Mouse (Mus musculus) intestine, embryonic 15.5 days (tissue): ENCODE results near the gene Sh2b3. TPM values are rescaled to one million over a fixed set of nuclear protein-coding genes. Genes with fewer than 3 reads are reported as not detected.
A peak's percentile ranks its signal among the peaks of the same experiment; 100 is the strongest.

Experiments used
- ATAC-seq: fragments of 200-750 bp; cut with Nextera tagmentation; 2 replicates; pipeline ENCODE4 v1.8.0; 2017; ENCODE audit warnings: moderate TSS enrichment, moderate library complexity
- H3K27ac ChIP-seq: fragments of 300-500 bp; sonication (generic); 2 replicates; pipeline ENCODE4 v1.5.1; 2015; ENCODE audit warnings: mild to moderate bottlenecking, inconsistent platforms
- H3K27me3 ChIP-seq: fragments of 300-500 bp; sonication (generic); replicated peaks from 2 replicates; pipeline ENCODE4 v1.6.1; 2015; ENCODE audit warnings: inconsistent platforms
- H3K36me3 ChIP-seq: fragments of 300-500 bp; sonication (generic); 2 replicates; pipeline ENCODE4 v1.6.1; 2015; ENCODE audit warnings: inconsistent platforms
- H3K4me1 ChIP-seq: fragments of 300-500 bp; sonication (generic); replicated peaks from 2 replicates; pipeline ENCODE4 v1.6.1; 2015; ENCODE audit warnings: inconsistent platforms
- H3K4me2 ChIP-seq: fragments of 300-500 bp; sonication (generic); replicated peaks from 2 replicates; pipeline ENCODE4 v1.6.1; 2015; ENCODE audit warnings: mild to moderate bottlenecking, inconsistent platforms
- H3K4me3 ChIP-seq: fragments of 300-500 bp; sonication (generic); replicated peaks from 2 replicates; pipeline ENCODE4 v1.5.1; 2015; ENCODE audit warnings: inconsistent platforms
- H3K9ac ChIP-seq: fragments of 300-500 bp; sonication (generic); 2 replicates; pipeline ENCODE4 v1.6.1; 2015; ENCODE audit warnings: inconsistent platforms
- H3K9me3 ChIP-seq: fragments of 300-500 bp; sonication (generic); 2 replicates; pipeline ENCODE4 v1.6.1; 2016; ENCODE audit warnings: inconsistent platforms
- WGBS: fragments of 180-500 bp; shearing (Covaris S2); methylation state at CpG from one replicate; pipeline ENCODE4 v1.1.7; 2015; 5-methylcytosine and 5-hydroxymethylcytosine counted together
- polyA plus RNA-seq: library from polyadenylated mRNA; unstranded; fragments of >200 nt; fragmentation: Nextera tagmentation; extraction: Ambion mirVana; gene quantifications from 2 replicates; pipeline ENCODE4 v1.2.1, GENCODE M21; 2015

Sh2b3 gene
- polyA plus RNA-seq = 12.3 and 13.1 TPM in 2 replicates

DNA sequence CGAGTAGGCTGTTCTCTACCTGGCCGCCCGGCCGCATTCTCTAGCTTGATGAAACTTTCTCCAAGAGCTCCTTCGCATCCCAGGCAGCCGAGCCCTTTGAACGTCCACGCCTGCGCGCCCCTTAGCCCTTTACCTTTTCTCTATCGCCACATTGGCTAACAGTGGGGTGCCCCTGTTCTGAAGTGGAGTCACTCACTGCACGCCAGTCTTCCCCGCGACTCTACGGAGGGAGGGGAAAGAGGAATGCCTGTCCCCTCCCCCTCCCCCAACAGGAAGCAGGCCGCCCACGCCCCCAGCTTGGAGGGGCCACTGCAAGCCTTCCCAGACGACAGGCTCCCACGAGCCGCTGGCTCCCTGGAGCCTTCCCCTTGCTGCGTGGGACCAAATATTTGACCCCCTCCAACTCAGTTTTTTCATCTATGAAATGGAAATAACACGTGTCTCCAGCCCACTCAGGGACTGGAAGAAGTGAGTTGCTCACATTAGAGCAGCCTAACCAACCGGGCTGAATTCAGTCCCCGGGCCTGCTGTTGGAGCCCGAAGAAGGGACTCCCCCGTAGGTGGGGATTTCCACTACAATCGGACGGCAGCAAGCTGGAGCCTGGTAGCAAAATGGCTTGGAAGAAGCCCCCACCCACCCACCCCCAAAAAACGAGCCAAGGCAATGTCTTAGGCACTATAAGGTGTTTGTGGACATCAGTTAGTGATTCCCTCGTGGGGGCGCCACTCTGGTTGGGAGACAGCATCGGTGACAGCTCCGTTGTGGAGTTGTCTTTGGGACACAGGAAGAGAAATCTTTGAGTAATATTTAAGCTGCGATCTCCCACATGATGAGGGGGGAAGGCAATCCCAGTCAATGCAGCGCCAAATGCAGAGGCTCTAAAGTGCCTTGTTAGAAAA lies at the start of gene Sh2b3:
Sh2b3 (minus strand) TSS at position 206 of the 900 bp plus-strand sequence.
- peaks cover 53% of the 10 kb centered on the region for H3K4me1 ChIP-seq
- WGBS = 1% methylated on average over 35 of the region's 35 CpGs
- no peaks in the 10 kb centered on the region for H3K27me3 ChIP-seq
- H3K4me2 ChIP-seq = peak within 1 kb of the TSS; percentile 90
- H3K36me3 ChIP-seq = no peaks in the 10 kb centered on the region
- no peaks in the 10 kb centered on the region for H3K9me3 ChIP-seq
- peak within 1 kb of the TSS; percentile 86 for H3K27ac ChIP-seq
- ATAC-seq = peak; percentile 34
- H3K9ac ChIP-seq = peak within 1 kb of the TSS; percentile 77
- H3K4me3 ChIP-seq = peak within 1 kb of the TSS; percentile 79

DNA sequence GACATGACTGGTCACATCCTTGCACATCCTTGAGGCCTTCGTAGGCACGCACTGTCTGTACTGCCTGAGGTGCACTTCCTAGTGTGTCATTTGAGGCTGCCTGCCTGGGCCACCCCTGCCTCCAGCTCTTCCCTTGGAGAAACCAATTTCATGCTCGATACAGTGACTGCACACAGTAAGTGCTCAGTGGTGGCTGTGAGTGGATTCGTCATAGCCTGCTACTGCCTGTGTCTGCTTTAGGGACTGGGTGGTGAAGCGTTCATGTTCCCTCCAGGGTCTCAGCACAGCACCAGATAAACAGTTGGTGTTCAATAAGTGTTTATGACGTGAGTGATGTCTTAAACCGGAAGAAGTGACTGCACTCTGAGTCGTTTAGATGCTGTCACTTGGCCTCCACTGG lies 45.9 kb upstream of the Sh2b3 start:
- ATAC-seq = no peak
- Histone ChIP-seq H3K4me3 (no peak overlapping the region), H3K27ac (no peak overlapping the region), H3K27me3 (no peaks in the 10 kb centered on the region), H3K9me3 (no peaks in the 10 kb centered on the region), H3K9ac (no peak overlapping the region), H3K4me2 (no peak overlapping the region), H3K36me3 (no peaks in the 10 kb centered on the region), H3K4me1 (no peaks in the 10 kb centered on the region; the same call in 1 of the 2 replicates)
- WGBS = 82% methylated on average over 8 of the region's 8 CpGs

DNA sequence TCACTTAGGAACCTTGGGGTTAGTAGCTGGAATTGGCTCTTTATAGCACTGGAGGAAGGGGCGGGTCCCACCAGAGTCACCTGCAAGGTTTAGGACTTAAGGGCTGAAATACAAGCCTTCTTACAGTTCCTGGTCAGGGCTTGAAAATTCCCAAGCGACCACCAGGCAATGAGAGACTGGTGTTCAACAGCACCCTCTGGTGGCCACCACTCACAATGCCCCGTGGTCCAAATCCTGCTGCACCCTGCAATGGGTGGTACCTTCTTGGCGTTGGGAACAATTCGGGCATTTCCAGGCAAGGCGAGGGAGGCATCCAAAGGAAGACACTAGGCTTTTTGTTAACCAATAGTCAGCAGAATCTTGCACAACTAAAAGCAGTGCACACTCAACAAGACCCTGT lies 41.8 kb upstream of the Sh2b3 start:
- Histone ChIP-seq H3K4me1 (no peaks in the 10 kb centered on the region; the same call in 1 of the 2 replicates), H3K4me3 (no peak overlapping the region), H3K36me3 (no peaks in the 10 kb centered on the region), H3K27ac (no peak overlapping the region), H3K9me3 (no peaks in the 10 kb centered on the region), H3K27me3 (no peaks in the 10 kb centered on the region), H3K4me2 (no peak overlapping the region), H3K9ac (no peak overlapping the region)
- no peak for ATAC-seq
- WGBS = 58% methylated on average over 6 of the region's 6 CpGs

DNA sequence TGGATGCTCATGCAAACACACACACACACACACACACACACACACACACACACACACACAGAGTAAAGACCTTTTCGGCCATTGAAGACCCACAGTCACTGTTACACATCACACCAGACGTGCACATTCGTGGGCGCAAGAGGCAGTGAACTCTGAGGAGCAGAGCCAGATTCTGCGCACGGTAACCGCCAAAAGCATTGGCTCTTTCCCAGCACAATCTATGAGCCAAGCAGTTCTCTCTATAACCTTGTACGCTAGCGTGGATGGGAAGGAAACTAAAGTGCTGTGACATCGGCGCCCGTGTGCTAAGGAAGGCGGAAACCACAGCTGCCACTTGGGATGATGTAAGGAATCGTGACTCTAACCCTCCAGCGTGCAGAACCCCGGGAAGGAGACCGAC lies 41.3 kb upstream of the Sh2b3 start:
- no peaks in the 10 kb centered on the region; the same call in 1 of the 2 replicates for H3K4me1 ChIP-seq
- H3K4me3 ChIP-seq = no peak overlapping the region
- WGBS = 84% methylated on average over 17 of the region's 17 CpGs
- H3K9ac ChIP-seq = no peak overlapping the region
- H3K9me3 ChIP-seq = no peaks in the 10 kb centered on the region
- H3K4me2 ChIP-seq = no peak overlapping the region
- H3K27ac ChIP-seq = no peak overlapping the region
- no peaks in the 10 kb centered on the region for H3K27me3 ChIP-seq
- no peak for ATAC-seq
- H3K36me3 ChIP-seq = no peaks in the 10 kb centered on the region

DNA sequence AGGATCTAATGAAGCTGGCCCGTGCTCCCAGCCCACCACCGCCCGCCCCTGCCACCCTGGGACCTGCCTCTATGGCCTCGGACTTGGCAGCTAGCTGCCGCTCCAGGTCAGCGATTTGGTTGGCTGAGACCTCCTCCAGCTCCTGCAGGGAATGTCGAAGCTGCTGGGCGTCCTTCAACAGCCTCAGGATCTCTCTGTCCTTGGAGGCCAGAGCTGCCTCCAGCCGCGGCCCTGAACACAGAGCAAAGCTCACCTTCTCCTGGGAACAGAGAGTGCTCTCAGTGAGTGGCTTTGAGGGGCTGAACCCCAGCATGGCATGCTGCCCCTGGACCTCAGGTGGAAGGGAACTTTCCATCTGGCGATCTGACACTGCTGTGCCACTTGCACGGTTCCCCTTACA lies 39.5 kb upstream of the Sh2b3 start:
- no peaks in the 10 kb centered on the region for H3K9me3 ChIP-seq
- WGBS = 88% methylated on average over 12 of the region's 12 CpGs
- no peaks in the 10 kb centered on the region for H3K27me3 ChIP-seq
- H3K9ac ChIP-seq = no peak overlapping the region
- no peak for ATAC-seq
- H3K4me1 ChIP-seq = no peaks in the 10 kb centered on the region
- no peak overlapping the region for H3K4me3 ChIP-seq
- H3K4me2 ChIP-seq = no peak overlapping the region
- no peak overlapping the region for H3K27ac ChIP-seq
- no peaks in the 10 kb centered on the region for H3K36me3 ChIP-seq

DNA sequence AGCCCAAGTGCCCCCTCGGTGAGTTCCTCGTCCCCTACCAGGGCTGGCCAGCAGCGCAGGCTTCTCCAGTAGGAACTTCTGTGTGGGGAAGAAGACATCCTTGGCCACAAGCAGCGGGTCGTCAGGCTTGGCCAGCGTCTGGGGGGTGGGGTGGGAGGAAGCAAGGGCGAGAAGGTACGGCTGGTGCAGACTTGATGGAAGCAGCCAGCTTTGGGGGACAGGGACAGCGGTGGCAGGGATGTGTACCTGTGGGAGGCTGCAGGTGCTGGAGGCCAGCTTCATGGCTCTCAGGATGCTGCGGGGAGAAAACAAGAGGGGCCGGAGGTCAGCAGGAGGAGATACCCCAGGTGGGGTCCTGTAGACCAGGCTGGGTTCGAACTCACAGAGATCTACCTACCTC lies 37.6 kb upstream of the Sh2b3 start:
- no peaks in the 10 kb centered on the region for H3K4me1 ChIP-seq
- no peaks in the 10 kb centered on the region for H3K36me3 ChIP-seq
- no peak overlapping the region for H3K4me2 ChIP-seq
- H3K4me3 ChIP-seq = no peak overlapping the region
- H3K27me3 ChIP-seq = no peaks in the 10 kb centered on the region
- no peak overlapping the region for H3K27ac ChIP-seq
- no peak for ATAC-seq
- 88% methylated on average over 12 of the region's 12 CpGs for WGBS
- H3K9me3 ChIP-seq = no peaks in the 10 kb centered on the region
- no peak overlapping the region for H3K9ac ChIP-seq

DNA sequence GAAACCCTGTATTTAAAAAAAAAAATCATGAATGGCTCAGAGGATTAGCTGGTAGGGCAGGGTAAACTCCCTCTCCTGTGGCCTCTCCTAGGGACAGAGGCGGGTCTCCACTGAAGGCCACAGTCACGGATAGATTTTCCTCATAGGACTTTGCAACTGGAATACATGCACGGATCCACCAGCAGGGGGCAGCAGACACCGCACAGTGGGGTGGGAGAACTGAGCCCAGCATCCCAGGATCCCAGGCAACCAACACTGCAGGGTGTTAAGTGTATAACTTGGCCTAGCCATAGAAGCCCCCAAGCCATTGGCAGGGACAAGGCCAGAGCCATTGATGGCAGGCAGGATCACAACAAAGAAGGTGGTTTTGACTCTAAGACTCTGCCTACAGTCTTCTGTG lies 34.7 kb upstream of the Sh2b3 start:
- H3K4me2 ChIP-seq = no peak overlapping the region
- no peaks in the 10 kb centered on the region for H3K27me3 ChIP-seq
- no peaks in the 10 kb centered on the region for H3K4me1 ChIP-seq
- 7% methylated on average over 4 of the region's 4 CpGs for WGBS
- no peak overlapping the region for H3K4me3 ChIP-seq
- no peak overlapping the region for H3K27ac ChIP-seq
- H3K9me3 ChIP-seq = no peaks in the 10 kb centered on the region
- no peak overlapping the region for H3K9ac ChIP-seq
- ATAC-seq = peak; percentile 48
- H3K36me3 ChIP-seq = no peaks in the 10 kb centered on the region

DNA sequence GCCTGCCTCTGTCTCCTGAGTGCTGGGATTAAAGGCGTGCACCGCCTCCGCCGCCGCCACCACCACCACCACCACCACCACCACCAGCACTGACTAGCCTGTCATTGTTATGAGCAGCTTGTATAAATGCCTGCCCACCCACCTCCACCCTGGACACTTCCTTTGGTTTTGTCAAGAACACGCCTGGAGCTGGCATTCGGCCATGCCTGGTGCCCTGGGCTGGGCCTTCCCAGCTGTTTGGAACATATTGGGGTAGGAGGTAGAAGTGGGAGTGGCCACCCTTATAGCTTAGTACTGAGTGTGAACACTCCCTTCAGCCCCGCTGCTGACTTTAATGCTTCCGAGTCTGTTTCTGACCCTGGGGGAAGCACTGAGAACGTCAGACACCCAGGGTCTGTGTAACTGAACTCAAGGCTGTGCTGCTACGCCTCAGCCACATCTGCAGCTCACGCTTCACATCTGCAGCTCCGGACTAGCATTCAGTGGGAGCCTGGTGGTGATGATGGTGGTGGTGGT lies 34.1 kb upstream of the Sh2b3 start:
- no peak overlapping the region for H3K9ac ChIP-seq
- no peak overlapping the region for H3K4me3 ChIP-seq
- H3K27me3 ChIP-seq = no peaks in the 10 kb centered on the region
- H3K36me3 ChIP-seq = no peaks in the 10 kb centered on the region
- no peak overlapping the region for H3K4me2 ChIP-seq
- H3K9me3 ChIP-seq = no peaks in the 10 kb centered on the region
- H3K27ac ChIP-seq = no peak overlapping the region
- WGBS = 86% methylated on average over 13 of the region's 13 CpGs
- ATAC-seq = no peak
- no peaks in the 10 kb centered on the region for H3K4me1 ChIP-seq

DNA sequence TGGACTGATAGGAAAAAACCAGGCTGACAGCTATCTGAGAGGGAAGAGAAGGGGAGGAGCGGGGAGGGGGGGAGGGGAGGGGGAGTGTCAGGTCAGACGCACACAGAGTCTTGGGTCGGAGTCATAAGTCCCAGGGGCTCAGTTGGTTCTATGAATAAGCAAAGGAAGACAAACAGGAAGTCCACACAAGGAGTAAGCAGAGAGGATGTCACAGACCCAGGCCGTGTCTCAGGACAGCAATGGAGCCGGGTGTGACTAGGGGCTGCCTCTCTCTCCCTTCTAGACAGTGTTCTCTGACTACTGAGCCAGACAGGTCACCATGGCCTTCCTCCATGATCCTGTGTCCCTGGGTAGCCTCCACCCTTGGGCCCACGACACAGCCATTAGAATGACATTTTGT lies 33.4 kb upstream of the Sh2b3 start:
- Histone ChIP-seq H3K27ac (no peak overlapping the region), H3K4me1 (no peaks in the 10 kb centered on the region)

DNA sequence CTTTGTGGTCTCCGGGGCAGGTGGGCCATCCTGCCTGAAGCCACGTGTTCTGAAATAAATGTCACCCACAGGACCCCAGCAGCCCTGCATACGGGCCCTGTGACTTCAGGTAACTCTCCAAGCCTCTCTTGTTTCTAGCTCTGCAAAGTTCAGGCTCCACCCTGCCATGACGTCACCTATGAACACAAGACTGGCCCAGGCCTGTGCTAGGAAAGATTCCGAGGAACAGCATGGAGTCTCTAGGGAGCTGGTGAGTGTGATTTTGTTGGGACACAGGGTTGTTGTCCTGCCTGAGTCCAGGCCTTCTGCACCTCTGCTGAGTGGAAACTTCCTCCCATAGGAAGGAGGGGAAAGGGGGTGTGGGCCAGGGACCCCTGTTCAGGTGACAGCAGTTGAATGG lies 30.5 kb upstream of the Sh2b3 start:
- Histone ChIP-seq H3K4me3 (no peak overlapping the region), H3K4me1 (0 out of 2 replicates have a peak, but pooled peaks cover 5% of the 10 kb centered on the region), H3K36me3 (no peaks in the 10 kb centered on the region), H3K9me3 (no peaks in the 10 kb centered on the region), H3K27ac (no peak overlapping the region), H3K27me3 (no peaks in the 10 kb centered on the region), H3K9ac (no peak overlapping the region), H3K4me2 (no peak overlapping the region)
- no peak for ATAC-seq
- WGBS = 61% methylated on average over 5 of the region's 5 CpGs

More for the DNA sequence above, 33.4 kb upstream of the Sh2b3 start:
- Histone ChIP-seq H3K27me3 (no peaks in the 10 kb centered on the region), H3K9ac (no peak overlapping the region), H3K4me2 (no peak overlapping the region), H3K4me3 (no peak overlapping the region), H3K36me3 (no peaks in the 10 kb centered on the region), H3K9me3 (no peaks in the 10 kb centered on the region)
- no peak for ATAC-seq
- WGBS = 62% methylated on average over 6 of the region's 6 CpGs

DNA sequence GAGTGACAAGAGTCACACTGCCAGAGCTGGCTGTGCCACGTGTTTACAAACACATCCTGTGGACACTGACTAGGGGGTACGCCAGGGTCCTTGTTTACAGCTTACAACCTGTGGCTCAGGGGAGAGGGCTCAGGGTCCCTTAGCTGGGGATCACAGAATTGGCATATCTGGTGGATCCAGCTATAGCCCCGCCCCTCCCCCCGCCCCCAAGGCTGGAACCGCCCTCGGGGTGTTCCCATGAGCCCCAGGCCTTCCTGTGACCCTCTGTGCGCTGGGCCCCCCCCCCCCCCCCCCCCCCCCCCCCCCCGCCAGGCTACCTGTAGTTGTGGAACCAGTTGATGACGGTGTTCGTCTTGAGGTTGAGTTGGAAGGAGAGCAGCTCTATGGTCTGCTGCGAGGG lies 26.9 kb upstream of the Sh2b3 start:
- no peak overlapping the region for H3K9ac ChIP-seq
- no peaks in the 10 kb centered on the region for H3K27me3 ChIP-seq
- peak; percentile 16; the same call in 1 of the 2 replicates for ATAC-seq
- no peak overlapping the region for H3K27ac ChIP-seq
- H3K9me3 ChIP-seq = no peaks in the 10 kb centered on the region; the same call in 1 of the 2 replicates
- WGBS = 10% methylated on average over 10 of the region's 11 CpGs
- 0 out of 2 replicates have a peak, but pooled peaks cover 5% of the 10 kb centered on the region for H3K4me1 ChIP-seq
- H3K36me3 ChIP-seq = peaks cover 6% of the 10 kb centered on the region
- H3K4me3 ChIP-seq = no peak overlapping the region
- H3K4me2 ChIP-seq = peak overlapping the region; percentile 46

DNA sequence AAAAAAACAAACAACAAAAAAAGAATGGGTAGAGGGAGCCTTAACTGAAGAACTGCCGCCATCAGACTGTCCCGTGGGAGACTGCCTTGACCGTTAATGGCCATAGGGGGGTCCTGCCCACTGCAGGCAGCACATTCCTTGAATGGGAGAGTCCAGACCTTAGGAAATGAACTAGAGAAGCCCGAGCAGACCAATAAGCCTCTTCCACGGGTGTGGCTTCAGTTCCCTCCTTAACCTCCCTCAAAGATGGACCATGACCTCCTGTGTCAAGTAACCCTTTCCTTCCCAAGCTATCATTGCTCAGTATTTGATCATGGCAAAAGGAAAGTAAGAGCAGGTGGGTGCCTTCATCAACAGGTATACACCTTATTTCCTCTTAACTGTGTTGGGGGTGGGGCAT lies 24.5 kb upstream of the Sh2b3 start:
- WGBS = 41% methylated on average over 5 of the region's 5 CpGs

More for the DNA sequence above, 24.5 kb upstream of the Sh2b3 start:
- H3K4me3 ChIP-seq = no peak overlapping the region
- no peak overlapping the region for H3K27ac ChIP-seq
- no peaks in the 10 kb centered on the region for H3K27me3 ChIP-seq
- H3K9ac ChIP-seq = no peak overlapping the region
- peak; percentile 19; the same call in 1 of the 2 replicates for ATAC-seq
- H3K4me2 ChIP-seq = no peak overlapping the region
- H3K4me1 ChIP-seq = 0 out of 2 replicates have a peak, but pooled peaks cover 5% of the 10 kb centered on the region
- peaks cover 6% of the 10 kb centered on the region for H3K36me3 ChIP-seq
- no peaks in the 10 kb centered on the region; the same call in 1 of the 2 replicates for H3K9me3 ChIP-seq
